Mouse (Mus musculus): ENCODE measurements around the gene Zfp943. TPM values are rescaled to one million over a fixed set of nuclear protein-coding genes. Genes with fewer than 3 reads are reported as not detected.
"Not testable (repeated sequence)": the region's sequence is repeated elsewhere in the genome, so short reads cannot be mapped to it uniquely, and the experiment has no call there.

Zfp943 gene
- polyA plus RNA-seq (2014; fragmentation: Nextera tagmentation; extraction: Ambion mirVana) = 12.7 and 13.8 TPM in 2 replicates

DNA sequence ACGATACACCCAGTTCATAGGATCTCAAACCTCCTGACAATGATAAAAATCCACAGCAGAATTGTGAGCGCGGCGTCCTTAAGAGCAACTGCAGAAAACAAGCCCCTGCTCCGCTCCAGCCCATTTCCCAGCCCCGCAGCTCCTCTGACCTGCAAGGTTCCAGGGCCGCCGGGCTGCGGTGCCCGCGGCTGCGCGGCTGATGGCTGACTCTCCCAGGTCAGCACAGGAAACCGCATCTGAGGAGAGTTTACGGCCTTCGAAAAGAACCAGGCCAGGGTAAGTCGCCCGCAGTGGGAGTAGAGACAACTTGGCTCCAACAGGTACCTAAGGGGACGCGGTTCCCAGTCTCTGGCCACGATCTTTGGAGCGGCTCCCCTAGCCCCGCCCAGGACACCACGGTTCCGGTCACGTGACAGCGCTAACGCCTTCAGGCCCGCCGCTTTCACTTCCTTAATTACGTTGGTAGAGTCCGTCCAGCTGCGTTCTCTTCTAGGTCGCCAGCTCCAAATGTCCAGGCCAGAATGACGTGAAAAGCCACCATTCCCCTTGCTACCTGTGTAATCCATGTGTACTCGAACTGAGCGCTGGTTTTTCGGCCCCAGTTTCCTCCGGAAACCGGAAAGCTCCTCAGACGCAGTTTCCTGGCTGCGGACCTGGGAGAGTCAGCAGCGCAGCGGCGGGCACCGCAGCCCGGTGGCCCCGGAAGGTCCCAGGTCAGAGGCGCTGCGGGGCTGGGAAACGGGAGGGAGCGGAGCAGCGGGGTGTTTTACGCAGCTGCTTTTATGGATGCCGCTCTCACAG is at the start of gene Zfp943, which contains the start of gene Zfp942:
Gene Zfp943, plus strand, starts transcription at position 446 of the 801 bp plus-strand sequence.
Gene Zfp942, minus strand, starts transcription at position 358 of the 801 bp plus-strand sequence.
- Histone ChIP-seq H3K4me2 (peak within 1 kb of the TSS; percentile 72), H3K27ac (ENCODE audit: low read depth, low read length) (peak within 1 kb of the TSS; percentile 90), H3K9ac (ENCODE audit: low read depth, low read length) (peak within 1 kb of the TSS; percentile 76), H3K4me3 (ENCODE audit: low read depth, low read length) (peak within 1 kb of the TSS; percentile 66)
- H3K27me3 ChIP-seq (ENCODE audit: control insufficient read depth, insufficient read depth, low read length); H3K9me3 ChIP-seq (replicated peaks; ENCODE audit: control insufficient read depth, low read length); H3K4me1 ChIP-seq (ENCODE audit: control insufficient read depth, insufficient read depth, low read length); H3K36me3 ChIP-seq (ENCODE audit: control insufficient read depth, insufficient read depth, low read length): not testable (repeated sequence)
- ATAC-seq (replicated peaks; ENCODE audit: insufficient number of reproducible peaks, low FRiP score, low TSS enrichment) = peak; percentile 99
- WGBS (ENCODE audit: insufficient replicate concordance) = under 1% methylated on average over 40 of the region's 55 CpGs

DNA sequence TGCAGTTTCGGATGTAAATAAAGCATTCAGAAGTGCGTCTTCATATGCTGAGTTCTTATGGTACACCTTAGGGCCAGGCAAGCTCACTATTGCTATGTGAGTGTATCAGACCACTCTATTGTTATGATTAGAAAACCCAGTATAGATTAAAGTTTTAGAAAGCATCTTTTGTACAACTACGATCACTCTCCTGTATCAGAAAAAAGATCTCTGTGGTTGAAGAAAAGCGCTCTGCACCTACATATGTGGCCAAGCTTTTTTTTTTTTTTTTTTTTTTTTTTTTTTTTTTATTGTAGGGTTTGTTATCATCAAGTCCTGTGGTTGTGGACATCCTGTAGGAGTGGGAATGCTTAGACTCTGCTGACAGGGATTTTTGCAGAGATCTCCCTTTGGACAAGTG is 950 bp downstream of the Zfp943 start:
- no peak overlapping the region for H3K9ac ChIP-seq (ENCODE audit: low read depth, low read length)
- H3K4me3 ChIP-seq (ENCODE audit: low read depth, low read length) = peak overlapping the region; percentile 66
- no peak overlapping the region for H3K27ac ChIP-seq (ENCODE audit: low read depth, low read length)
- peaks cover 8% of the 10 kb centered on the region for H3K4me1 ChIP-seq (ENCODE audit: control insufficient read depth, insufficient read depth, low read length)
- peaks cover 4% of the 10 kb centered on the region for H3K36me3 ChIP-seq (ENCODE audit: control insufficient read depth, insufficient read depth, low read length)
- peak overlapping the region; percentile 64 for H3K4me2 ChIP-seq
- ATAC-seq (replicated peaks; ENCODE audit: insufficient number of reproducible peaks, low FRiP score, low TSS enrichment) = no peak
- H3K27me3 ChIP-seq (ENCODE audit: control insufficient read depth, insufficient read depth, low read length) = no peaks in the 10 kb centered on the region
- 54% methylated on average over 4 of the region's 4 CpGs for WGBS (ENCODE audit: insufficient replicate concordance)
- no peaks in the 10 kb centered on the region for H3K9me3 ChIP-seq (replicated peaks; ENCODE audit: control insufficient read depth, low read length)

DNA sequence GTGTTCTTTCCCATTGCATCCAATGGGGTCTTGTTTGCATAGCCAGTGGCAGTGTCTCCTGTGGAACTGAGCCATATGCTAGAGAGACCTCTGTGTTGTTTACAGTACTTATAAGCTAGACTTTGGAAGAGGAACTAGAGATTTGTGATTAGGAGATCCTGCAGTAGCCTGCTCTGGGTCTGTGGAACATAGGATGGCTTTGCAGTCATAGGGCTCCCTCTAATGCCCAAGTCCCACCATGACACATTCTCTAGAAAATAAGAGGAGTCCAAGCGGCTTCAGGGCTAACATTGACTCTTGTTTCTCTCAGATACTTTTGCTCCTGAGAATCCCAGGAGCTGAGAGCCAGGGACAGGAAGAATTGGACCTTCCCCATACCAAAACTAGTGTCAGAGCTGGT is 73.2 kb downstream of the Zfp943 start:
- H3K4me2 ChIP-seq; ATAC-seq (replicated peaks; ENCODE audit: insufficient number of reproducible peaks, low FRiP score, low TSS enrichment); H3K36me3 ChIP-seq (ENCODE audit: control insufficient read depth, insufficient read depth, low read length); H3K27ac ChIP-seq (ENCODE audit: low read depth, low read length); H3K9me3 ChIP-seq (replicated peaks; ENCODE audit: control insufficient read depth, low read length); H3K27me3 ChIP-seq (ENCODE audit: control insufficient read depth, insufficient read depth, low read length); H3K9ac ChIP-seq (ENCODE audit: low read depth, low read length); H3K4me3 ChIP-seq (ENCODE audit: low read depth, low read length); H3K4me1 ChIP-seq (ENCODE audit: control insufficient read depth, insufficient read depth, low read length): not testable (repeated sequence)
- WGBS (ENCODE audit: insufficient replicate concordance) = 30% methylated on average over 1 of the region's 1 CpGs

DNA sequence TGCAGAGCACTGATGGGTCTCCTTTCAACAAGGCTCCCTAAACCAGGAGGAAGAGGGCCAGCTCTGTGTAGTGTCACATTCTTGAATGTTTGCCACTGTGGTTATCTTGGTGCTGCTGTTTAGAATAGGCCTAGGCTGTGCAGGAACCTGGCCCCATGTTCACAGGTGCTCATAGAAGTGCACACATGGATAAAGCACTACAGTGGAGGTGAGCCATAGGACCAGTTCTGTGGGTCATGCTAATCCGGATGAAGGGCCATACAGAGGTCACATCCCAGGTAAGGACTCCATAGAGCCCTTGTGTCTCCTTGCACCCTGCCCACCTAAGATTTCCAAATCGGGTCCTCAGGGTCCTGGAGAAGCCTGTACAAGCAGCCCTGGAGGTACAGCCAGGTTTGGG is 87.1 kb downstream of the Zfp943 start:
- H3K4me3 ChIP-seq (ENCODE audit: low read depth, low read length) = no peak overlapping the region
- no peaks in the 10 kb centered on the region; the same call in 1 of the 2 replicates for H3K9me3 ChIP-seq (replicated peaks; ENCODE audit: control insufficient read depth, low read length)
- no peaks in the 10 kb centered on the region for H3K4me1 ChIP-seq (ENCODE audit: control insufficient read depth, insufficient read depth, low read length)
- no peaks in the 10 kb centered on the region for H3K36me3 ChIP-seq (ENCODE audit: control insufficient read depth, insufficient read depth, low read length)
- no peak for ATAC-seq (replicated peaks; ENCODE audit: insufficient number of reproducible peaks, low FRiP score, low TSS enrichment)
- H3K27ac ChIP-seq (ENCODE audit: low read depth, low read length) = no peak overlapping the region
- no peak overlapping the region for H3K9ac ChIP-seq (ENCODE audit: low read depth, low read length)
- H3K4me2 ChIP-seq = no peak overlapping the region
- WGBS (ENCODE audit: insufficient replicate concordance) = 68% methylated on average over 2 of the region's 2 CpGs
- no peaks in the 10 kb centered on the region for H3K27me3 ChIP-seq (ENCODE audit: control insufficient read depth, insufficient read depth, low read length)

DNA sequence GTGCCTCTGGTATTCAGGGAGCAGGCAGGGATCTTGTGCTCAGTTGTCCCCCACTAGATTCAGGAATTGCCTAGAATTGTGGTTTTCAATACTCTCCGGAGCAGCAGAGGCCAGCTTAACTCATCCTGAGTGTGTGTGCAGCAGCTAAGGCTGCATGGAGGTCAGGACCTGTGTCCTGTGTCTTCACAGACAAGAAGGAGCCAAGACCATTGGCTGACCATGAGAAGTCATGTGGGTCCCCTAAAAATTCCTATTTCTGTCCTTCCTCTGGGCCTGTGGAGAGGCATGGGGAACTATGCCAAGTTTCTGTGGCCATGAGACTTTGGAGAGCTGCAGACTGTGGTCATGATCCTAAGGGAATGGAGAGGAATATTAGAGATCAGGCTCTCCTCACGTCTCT is 90.9 kb downstream of the Zfp943 start:
- H3K27ac ChIP-seq (ENCODE audit: low read depth, low read length) = no peak overlapping the region
- 64% methylated on average over 2 of the region's 2 CpGs for WGBS (ENCODE audit: insufficient replicate concordance)
- H3K27me3 ChIP-seq (ENCODE audit: control insufficient read depth, insufficient read depth, low read length) = no peaks in the 10 kb centered on the region
- H3K36me3 ChIP-seq (ENCODE audit: control insufficient read depth, insufficient read depth, low read length) = no peaks in the 10 kb centered on the region
- no peak overlapping the region for H3K4me2 ChIP-seq
- no peak for ATAC-seq (replicated peaks; ENCODE audit: insufficient number of reproducible peaks, low FRiP score, low TSS enrichment)
- H3K4me3 ChIP-seq (ENCODE audit: low read depth, low read length) = no peak overlapping the region
- H3K4me1 ChIP-seq (ENCODE audit: control insufficient read depth, insufficient read depth, low read length) = no peaks in the 10 kb centered on the region
- no peaks in the 10 kb centered on the region; the same call in 1 of the 2 replicates for H3K9me3 ChIP-seq (replicated peaks; ENCODE audit: control insufficient read depth, low read length)
- H3K9ac ChIP-seq (ENCODE audit: low read depth, low read length) = no peak overlapping the region

DNA sequence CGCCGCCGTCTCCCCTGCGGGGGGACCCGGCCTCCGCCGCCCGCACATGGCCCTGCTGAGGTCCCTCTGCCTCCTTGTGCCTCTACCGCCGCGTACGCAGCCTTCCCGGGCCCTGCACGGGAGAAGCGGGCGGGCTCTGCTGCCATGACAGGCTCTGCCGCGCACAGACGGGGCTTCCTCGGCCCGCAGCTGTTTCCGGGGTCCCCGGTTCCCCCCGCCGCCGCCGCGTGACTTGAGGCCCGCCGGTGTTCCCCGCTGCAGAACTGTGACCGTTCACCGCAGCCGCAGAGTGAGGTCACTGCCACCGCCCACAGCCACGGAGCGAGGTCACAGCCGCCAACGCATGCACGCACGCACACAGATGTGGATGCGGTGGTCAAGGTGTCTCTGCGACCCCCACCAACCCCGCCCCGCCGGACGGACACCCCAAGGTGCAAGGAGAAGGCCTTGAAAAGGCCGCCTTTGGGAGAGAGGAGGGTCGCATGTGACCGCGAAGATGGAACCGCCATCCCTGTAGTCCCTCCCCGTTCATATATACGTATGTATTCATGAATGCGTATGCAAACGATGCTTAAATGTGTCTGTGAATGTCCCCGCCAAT is 118.8 kb downstream of the Zfp943 start:
- 6% methylated on average over 54 of the region's 57 CpGs for WGBS (ENCODE audit: insufficient replicate concordance)
- H3K27me3 ChIP-seq (ENCODE audit: control insufficient read depth, insufficient read depth, low read length) = peaks cover 3% of the 10 kb centered on the region; the same call in 1 of the 2 replicates
- no peaks in the 10 kb centered on the region for H3K4me1 ChIP-seq (ENCODE audit: control insufficient read depth, insufficient read depth, low read length)
- no peaks in the 10 kb centered on the region for H3K36me3 ChIP-seq (ENCODE audit: control insufficient read depth, insufficient read depth, low read length)
- H3K4me2 ChIP-seq = peak overlapping the region; percentile 94
- no peak; the same call in 1 of the 2 replicates for ATAC-seq (replicated peaks; ENCODE audit: insufficient number of reproducible peaks, low FRiP score, low TSS enrichment)
- peak overlapping the region; percentile 76 for H3K9ac ChIP-seq (ENCODE audit: low read depth, low read length)
- H3K9me3 ChIP-seq (replicated peaks; ENCODE audit: control insufficient read depth, low read length) = no peaks in the 10 kb centered on the region
- peak overlapping the region; percentile 64 for H3K4me3 ChIP-seq (ENCODE audit: low read depth, low read length)
- no peak overlapping the region for H3K27ac ChIP-seq (ENCODE audit: low read depth, low read length)

DNA sequence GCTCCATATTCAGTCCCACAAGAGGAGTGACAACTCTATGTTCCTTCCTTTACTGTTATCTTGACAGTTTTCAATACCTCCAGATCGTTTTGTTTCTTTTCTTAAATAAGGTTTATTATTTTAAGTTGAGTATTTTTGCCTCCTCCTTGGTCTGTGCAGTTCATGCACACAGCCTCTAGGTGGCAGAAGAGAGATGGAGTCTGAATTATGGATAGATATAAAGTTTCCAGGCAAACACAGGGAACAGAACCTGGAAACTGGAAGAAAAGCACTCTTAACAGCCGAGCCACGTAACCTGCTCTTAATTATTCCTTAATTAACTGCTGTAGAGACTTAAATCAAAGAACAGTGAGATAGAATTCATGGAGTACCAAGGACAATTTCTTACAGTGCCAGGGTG is 120.9 kb downstream of the Zfp943 start:
- 29% methylated on average over 3 of the region's 3 CpGs for WGBS (ENCODE audit: insufficient replicate concordance)
- not testable (repeated sequence) for H3K36me3 ChIP-seq (ENCODE audit: control insufficient read depth, insufficient read depth, low read length); H3K4me2 ChIP-seq; H3K27me3 ChIP-seq (ENCODE audit: control insufficient read depth, insufficient read depth, low read length); H3K9me3 ChIP-seq (replicated peaks; ENCODE audit: control insufficient read depth, low read length); H3K27ac ChIP-seq (ENCODE audit: low read depth, low read length); ATAC-seq (replicated peaks; ENCODE audit: insufficient number of reproducible peaks, low FRiP score, low TSS enrichment); H3K4me1 ChIP-seq (ENCODE audit: control insufficient read depth, insufficient read depth, low read length); H3K9ac ChIP-seq (ENCODE audit: low read depth, low read length); H3K4me3 ChIP-seq (ENCODE audit: low read depth, low read length)

DNA sequence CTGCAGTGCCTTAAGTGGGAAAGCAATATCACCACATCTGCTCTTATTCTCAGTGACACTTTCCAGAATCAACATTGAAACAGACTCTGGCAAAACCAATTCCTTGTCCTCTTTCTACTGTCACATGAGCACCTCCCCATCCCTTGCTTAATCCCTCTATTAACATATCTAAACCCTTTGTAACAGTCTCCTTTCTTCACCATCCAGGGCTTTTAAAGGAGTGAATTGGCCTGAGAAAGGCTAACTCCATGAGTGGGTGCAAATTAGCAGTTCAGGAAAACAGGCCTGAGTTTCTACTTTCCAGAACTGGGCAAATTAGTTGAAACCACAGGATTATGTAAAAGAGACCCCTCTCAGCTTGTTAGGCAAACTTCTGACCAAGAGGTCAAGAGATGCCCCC is 156.4 kb downstream of the Zfp943 start:
- Histone ChIP-seq H3K27ac (ENCODE audit: low read depth, low read length) (no peak overlapping the region), H3K36me3 (ENCODE audit: control insufficient read depth, insufficient read depth, low read length) (no peaks in the 10 kb centered on the region), H3K27me3 (ENCODE audit: control insufficient read depth, insufficient read depth, low read length) (no peaks in the 10 kb centered on the region), H3K9me3 (replicated peaks; ENCODE audit: control insufficient read depth, low read length) (no peaks in the 10 kb centered on the region), H3K4me3 (ENCODE audit: low read depth, low read length) (no peak overlapping the region), H3K9ac (ENCODE audit: low read depth, low read length) (no peak overlapping the region), H3K4me1 (ENCODE audit: control insufficient read depth, insufficient read depth, low read length) (no peaks in the 10 kb centered on the region), H3K4me2 (no peak overlapping the region)
- ATAC-seq (replicated peaks; ENCODE audit: insufficient number of reproducible peaks, low FRiP score, low TSS enrichment) = no peak

All from heart, embryonic 11.5 days (tissue).